Mouse (Mus musculus) cerebellum, adult 8-10 months (tissue): Measurements from ENCODE around the gene Osm.

ENCODE experiments used
- DNase-seq: peaks from one replicate; pipeline ENCODE4 v3.0.0; 2022

The Osm gene

GRCm38 (mm10) chr11:4240151-4240550, 3.9 kb downstream of the Osm start:
- no peak for DNase-seq

- no peak for DNase-seq
Observed at GRCm38 (mm10) chr11:4241180-4241579, 5.0 kb downstream of the Osm start.

- no peak for DNase-seq
Observed at GRCm38 (mm10) chr11:4246126-4246525, 9.9 kb downstream of the Osm start.

- DNase-seq, result no peak
Observed at GRCm38 (mm10) chr11:4246623-4247022, 10.4 kb downstream of the Osm start.

- DNase-seq, result no peak
Observed at GRCm38 (mm10) chr11:4247201-4247959, 11.2 kb downstream of the Osm start.

GRCm38 (mm10) chr11:4249151-4249550, 12.9 kb downstream of the Osm start:
- no peak for DNase-seq

GRCm38 (mm10) chr11:4250290-4250689, 14.1 kb downstream of the Osm start:
- no peak for DNase-seq

GRCm38 (mm10) chr11:4251376-4251775, 15.2 kb downstream of the Osm start:
- DNase-seq, result no peak

GRCm38 (mm10) chr11:4252886-4253285, 16.7 kb downstream of the Osm start:
- no peak for DNase-seq

GRCm38 (mm10) chr11:4256846-4257607, 20.8 kb downstream of the Osm start, which contains the start of gene Lif:
TSS of gene Lif (plus strand) at chr11:4257557.
- no peak for DNase-seq

GRCm38 (mm10) chr11:4257756-4258155, 21.5 kb downstream of the Osm start:
- DNase-seq, result no peak

GRCm38 (mm10) chr11:4258657-4259082, 22.4 kb downstream of the Osm start:
- DNase-seq, result peak; percentile 85

GRCm38 (mm10) chr11:4260463-4261187, 24.4 kb downstream of the Osm start:
- no peak for DNase-seq

GRCm38 (mm10) chr11:4261188-4261494, 24.9 kb downstream of the Osm start:
- peak; percentile 37 for DNase-seq

GRCm38 (mm10) chr11:4261969-4262368, 25.7 kb downstream of the Osm start:
- DNase-seq, result no peak

- no peak for DNase-seq
Observed at GRCm38 (mm10) chr11:4262847-4263246, 26.6 kb downstream of the Osm start.

- DNase-seq, result no peak
Observed at GRCm38 (mm10) chr11:4263296-4263695, 27.1 kb downstream of the Osm start.

- DNase-seq, result no peak
Observed at GRCm38 (mm10) chr11:4264066-4264465, 27.8 kb downstream of the Osm start.

- no peak for DNase-seq
Observed at GRCm38 (mm10) chr11:4266271-4267201, 30.3 kb downstream of the Osm start.

- no peak for DNase-seq
Observed at GRCm38 (mm10) chr11:4267202-4267578, 31.0 kb downstream of the Osm start.

- DNase-seq, result no peak
Observed at GRCm38 (mm10) chr11:4268500-4268899, 32.3 kb downstream of the Osm start.

- DNase-seq, result no peak
Observed at GRCm38 (mm10) chr11:4270744-4271459, 34.7 kb downstream of the Osm start.
